Mouse (Mus musculus) cerebellum, adult 11 months (tissue): ENCODE results near the gene Capn11.
A peak's percentile ranks its signal among the peaks of the same experiment; 100 is the strongest.
"Not testable (repeated sequence)": the region's sequence is repeated elsewhere in the genome, so short reads cannot be mapped to it uniquely, and the experiment has no call there.

Source experiments
- DNase-seq: peaks from one replicate; pipeline ENCODE4 v3.0.0; 2022

Capn11 gene

DNA sequence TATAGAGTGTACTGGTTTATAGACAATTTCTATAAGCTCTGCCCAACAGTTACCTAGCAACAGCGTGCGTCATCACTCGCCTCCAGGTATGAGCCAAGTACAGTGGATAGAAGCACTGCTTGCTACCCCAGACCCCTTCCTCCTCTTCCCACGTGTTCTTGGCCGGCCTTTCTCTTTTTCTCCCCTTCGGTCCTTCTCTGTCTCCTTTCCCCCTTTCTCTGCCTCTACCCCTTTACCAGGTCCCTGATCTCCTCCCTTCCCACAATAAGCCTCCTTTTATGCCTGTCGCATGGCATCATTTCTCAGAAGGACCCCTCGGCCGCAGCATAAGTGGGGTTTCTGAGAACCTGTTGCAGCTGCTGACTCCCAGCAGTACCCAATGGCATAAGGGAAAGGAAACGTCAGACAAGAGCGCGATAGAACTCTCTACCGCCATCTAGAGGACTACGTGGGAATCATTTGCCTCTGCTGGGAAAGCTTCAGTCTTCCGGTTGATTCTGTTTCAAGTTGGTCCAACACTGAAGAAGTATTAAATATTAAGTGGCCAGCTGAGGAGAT is 32.5 kb downstream of the Capn11 start:
- DNase-seq: peak; percentile 65

DNA sequence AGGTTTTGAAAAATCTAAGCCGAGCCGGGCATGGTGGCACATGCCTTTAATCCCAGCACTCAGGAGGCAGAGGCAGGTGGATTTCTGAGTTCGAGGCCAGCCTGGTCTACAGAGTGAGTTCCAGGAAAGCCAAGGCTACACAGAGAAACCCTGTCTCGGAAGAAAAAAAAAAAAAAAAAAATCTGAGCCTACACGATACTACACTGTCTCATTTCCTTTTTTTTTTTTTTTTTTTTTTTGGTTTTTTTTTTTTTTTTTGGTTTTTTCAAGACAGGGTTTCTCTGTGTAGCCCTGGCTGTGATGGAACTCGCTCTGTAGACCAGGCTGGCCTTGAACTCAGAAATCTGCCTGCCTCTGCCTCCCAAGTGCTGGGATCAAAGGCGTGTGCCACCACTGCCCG is 35.7 kb downstream of the Capn11 start:
- DNase-seq: not testable (repeated sequence)

GRCm38 (mm10) chr17:45619386-45620256 is 39.5 kb downstream of the Capn11 start:
- DNase-seq: no peak

GRCm38 (mm10) chr17:45618941-45619385 is 40.2 kb downstream of the Capn11 start:
- DNase-seq: no peak

DNA sequence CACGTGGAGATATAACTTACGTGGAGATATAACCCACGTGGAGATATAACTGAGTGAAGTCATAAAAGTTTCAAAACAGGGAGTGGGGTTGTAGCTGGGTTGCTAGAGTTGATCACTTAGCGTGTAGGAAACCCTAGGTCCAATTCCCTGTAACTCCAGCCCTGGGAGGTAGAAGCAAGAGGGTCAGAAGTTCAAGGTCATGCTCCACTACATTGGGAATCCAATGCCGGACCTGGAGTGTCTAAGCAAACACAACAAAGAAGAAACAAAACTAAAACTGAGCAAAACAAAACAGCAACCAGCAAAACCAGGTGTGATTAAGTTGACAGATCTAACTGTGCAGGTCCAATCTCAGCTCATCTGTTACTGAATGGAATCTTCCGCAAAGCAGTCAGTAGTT is 41.5 kb downstream of the Capn11 start:
- DNase-seq: no peak

DNA sequence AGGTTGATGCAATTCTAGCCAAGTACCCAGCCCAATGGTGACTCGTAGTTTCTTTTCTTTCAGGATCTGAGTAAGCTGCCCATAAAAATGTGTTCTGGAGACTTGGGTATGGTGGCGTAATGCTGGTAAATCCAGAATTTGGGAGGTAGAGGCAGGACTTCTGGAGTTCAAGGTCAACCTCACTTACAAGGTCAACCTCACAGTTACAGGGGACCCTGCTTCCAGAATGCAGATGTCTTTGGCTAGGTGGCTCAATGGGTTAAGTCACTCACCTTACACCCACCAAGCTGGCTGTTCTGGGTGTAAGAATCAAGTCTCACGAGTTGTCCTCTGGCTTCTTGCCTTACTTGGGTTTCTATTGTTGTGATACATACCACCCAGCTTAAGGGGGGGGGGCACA is 42.4 kb downstream of the Capn11 start:
- DNase-seq: no peak

GRCm38 (mm10) chr17:45616046-45616650 is 43.0 kb downstream of the Capn11 start:
- no peak for DNase-seq

DNA sequence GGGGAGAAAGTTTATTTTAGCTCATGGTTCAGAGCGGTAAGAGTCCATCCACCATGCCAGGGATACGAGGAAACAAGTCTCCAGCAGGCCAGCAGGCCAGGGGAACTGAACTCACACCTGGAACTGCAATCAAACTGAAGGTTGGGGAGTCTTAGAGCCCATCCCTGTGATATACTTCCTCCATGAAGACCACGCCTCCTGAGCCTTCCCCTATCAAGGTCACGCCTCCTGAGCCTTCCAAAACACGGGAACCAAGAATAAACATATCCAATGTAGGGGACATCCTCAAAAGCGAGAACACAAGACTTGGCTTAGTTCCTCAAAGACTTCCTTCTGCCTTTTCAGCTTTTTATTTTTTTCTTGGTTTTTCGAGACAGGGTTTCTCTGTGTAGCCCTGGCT is 46.2 kb downstream of the Capn11 start:
- no peak for DNase-seq

DNA sequence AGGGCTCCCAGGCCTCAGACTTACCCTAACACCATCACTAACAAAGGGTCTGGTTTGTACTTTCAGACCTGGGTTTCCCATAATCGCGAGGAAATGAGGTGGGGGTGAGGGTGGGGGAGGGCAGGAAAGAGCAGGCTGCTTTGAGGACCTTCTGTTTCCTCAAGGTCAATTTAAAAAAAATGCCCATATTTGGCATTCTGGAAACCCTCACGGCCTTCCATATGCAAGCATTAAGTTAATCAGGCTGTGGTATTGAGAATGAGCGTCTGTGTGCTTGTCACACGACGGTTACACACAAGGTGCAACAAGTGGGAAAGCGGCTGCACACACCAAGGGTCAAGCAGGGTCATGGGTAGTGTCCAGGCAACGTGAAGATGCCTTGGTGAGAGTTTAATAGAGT is 47.1 kb downstream of the Capn11 start:
- DNase-seq: no peak

DNA sequence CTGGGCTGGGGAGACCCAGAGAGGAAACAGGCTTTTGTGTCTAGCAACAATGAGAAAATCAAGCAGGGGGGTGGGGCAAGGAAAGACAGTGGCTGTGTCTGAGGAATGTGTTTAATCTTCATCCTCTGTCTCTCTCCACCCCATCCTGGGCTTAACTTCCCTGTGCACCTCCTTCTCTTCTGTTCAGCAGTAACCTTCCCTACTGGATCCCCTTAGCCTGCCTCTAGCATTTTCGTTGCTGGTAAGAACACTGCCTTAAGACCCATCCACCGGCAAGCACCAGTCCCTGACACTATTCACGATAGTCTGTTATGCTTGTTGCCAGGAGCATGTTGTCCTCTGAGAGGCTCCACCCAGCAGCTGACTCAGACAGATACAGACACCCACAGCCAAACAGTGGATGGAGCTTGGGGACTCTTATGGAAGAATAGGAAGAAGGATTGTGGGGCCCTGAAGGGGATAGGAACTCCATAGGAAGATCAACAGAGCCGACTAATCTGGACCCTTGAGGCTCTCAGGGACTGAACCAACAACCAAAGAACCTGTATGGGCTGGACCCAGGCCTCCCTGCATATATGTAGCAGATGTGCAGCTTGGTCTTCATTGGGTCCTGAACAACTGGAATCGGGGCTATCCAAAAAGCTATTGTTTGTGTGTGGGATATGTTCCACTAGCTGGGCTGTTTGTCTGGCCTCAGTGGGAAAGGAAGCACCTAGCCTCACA is 48.8 kb downstream of the Capn11 start:
- DNase-seq: no peak

DNA sequence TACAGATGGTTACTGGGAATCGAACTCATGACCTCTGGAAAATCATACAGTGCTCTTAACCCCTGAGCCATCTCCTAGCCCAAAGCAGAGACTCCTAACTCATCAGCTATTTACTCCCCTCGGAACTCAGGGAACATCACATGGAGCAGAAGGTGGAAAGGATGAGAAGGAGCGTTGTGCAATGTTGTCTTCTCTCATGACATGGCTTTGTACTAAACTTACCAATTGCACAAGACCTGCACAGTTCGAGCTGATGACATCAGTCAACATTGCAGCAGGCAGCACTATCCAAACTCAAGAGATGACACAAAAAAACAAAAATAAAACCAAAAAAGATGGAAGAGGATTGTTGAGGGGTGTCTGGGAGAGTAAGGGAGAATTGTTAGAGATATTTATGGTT is 50.7 kb downstream of the Capn11 start:
- no peak for DNase-seq

- no peak for DNase-seq
Measured at GRCm38 (mm10) chr17:45606992-45607879, 51.9 kb downstream of the Capn11 start.

DNA sequence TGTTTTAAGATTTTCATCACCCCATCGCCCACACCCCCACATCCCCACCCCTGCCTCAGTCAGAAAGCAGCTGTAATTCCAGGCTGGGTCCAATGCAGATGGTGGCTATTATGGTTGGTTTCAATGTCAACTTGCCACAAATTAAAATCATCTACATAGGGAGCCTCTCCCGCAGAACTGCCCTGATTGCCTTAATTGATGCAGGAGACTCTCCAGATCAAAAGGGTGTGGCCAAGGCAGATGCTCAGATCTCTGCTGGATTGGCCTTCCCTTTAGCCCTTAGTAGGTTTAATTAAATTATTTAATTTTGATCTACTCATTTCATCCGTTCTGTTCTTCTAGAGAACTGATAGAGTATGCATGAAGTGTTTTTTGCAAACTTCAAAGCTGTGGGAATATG is 56.1 kb downstream of the Capn11 start:
- DNase-seq: no peak

DNA sequence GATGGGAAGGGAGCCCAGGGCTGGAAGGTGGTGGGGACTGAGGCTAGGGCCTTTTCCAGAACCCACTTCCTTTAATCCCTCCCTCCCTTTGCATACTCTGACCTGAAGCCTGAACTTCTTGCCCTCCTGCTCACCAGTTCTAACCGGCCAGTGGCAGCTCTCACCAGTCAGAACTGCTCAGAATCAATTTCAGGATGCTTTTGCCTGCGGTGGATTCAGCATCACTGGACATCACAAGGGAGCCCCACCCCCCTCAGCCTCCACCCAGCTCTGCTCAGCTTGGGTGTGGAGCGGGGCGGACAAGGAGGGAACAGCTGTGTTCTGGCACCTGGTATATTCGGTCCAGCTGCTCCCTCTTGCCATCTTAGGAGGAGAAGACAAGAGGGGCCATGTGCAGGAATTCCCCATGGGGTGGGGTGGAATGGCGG is 57.2 kb downstream of the Capn11 start, which contains the start of gene Mymx:
Gene Mymx (minus strand): TSS at position 226 of the 428 bp plus-strand sequence.
- no peak for DNase-seq

GRCm38 (mm10) chr17:45601325-45601724 is 57.8 kb downstream of the Capn11 start:
- DNase-seq: no peak

DNA sequence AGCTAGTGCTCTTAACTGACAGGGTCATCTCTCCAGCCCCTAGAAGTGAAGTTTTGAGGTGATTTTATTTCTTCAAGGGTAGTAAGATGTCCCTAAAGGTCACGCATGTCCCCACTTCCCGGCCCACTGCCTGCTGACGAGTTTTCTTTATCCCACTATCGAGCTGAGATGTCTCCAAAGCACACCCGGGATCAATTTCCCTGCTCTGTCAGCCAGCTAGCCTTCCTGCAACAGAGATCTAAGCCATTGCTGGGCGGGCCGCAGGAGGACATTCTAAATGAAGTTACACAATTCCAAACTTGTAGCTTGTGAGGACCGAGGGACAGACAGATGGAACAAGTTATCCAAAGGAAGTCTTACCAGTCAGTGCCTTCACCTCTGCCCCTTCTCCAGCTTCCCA is 58.9 kb downstream of the Capn11 start:
- DNase-seq: no peak

DNA sequence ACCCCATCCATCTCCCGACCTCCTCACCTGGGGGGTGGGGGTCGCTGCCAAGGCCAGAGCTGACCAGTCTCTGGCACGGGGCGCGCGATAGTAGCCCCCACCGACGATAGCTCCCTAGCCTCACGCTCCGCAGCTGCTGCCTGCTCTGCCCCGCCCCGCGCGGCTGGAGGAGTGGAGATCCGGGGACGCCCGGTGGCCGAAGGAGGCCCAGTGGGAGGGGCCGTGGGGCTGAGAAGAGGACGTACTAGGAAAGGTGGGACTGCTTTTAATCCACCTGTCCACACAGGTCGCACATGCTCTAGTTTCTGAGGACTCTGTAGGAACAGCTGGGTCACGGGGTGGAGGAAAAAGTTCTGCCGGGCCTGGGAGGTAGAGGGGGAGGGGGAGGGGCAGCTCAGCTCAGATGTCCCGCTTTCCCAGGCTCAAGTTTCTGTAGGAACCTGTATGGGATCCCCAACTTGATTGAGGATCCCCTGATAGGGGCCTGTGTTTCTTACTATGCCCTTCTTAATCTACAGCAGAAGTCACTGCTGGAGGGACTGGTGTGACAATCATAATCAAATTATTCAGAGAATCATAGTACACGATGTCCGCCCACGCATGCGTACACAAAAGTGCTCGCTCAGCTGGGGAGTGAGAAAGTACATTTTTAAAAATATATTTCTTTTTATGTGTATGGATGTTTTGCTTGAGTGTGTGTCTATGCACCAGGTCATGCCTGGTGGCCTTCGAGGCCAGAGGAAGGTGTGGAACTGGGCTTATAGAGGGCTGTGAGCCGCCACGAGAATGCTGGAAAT is 59.5 kb downstream of the Capn11 start, which contains the start of gene Slc29a1:
Gene Slc29a1 (minus strand): TSS at position 161 of the 797 bp plus-strand sequence.
- DNase-seq: peak; percentile 31

GRCm38 (mm10) chr17:45598891-45599290 is 60.2 kb downstream of the Capn11 start:
- no peak for DNase-seq

- DNase-seq: peak; percentile 11
Measured at GRCm38 (mm10) chr17:45598376-45598775, 60.7 kb downstream of the Capn11 start.

DNA sequence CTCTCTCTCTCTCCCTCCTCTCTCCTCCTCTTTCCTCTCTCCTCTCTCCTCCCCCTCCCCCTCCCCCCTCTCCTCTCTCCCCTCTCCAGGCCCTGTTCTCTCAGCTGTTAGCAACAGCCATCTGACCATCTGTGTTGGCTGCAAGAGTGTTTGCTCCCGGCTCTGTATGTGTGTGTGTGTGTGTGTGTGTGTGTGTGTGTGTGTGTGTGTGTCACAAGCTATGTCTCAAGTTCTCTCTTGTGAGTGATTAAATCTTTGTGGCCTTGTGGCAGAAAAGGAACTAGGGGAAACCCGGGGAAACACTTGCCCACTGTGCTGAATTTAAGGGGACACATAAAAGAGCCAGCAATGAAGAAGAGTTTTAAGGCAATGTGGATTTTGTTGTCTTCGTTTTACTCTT is 61.3 kb downstream of the Capn11 start:
- DNase-seq: peak; percentile 22
